Mouse (Mus musculus) forebrain, embryonic 10.5 days (tissue): ENCODE measurements around the gene Lrrc58. TPM values are rescaled to one million over a fixed set of nuclear protein-coding genes. Genes with fewer than 3 reads are reported as not detected.

Experiments
- DNase-seq: peaks from one replicate; pipeline ENCODE4 v3.0.0-alpha.2; 2017; ENCODE audit warnings: low spot score; ENCODE audit errors: extremely low spot score
- H3K27ac ChIP-seq: fragments of 300-500 bp; sonication (generic); 2 replicates; pipeline ENCODE4 v1.5.1; 2016; ENCODE audit warnings: mild to moderate bottlenecking
- H3K27me3 ChIP-seq: fragments of 300-500 bp; sonication (generic); 2 replicates; pipeline ENCODE4 v1.6.1; 2016; ENCODE audit warnings: mild to moderate bottlenecking; ENCODE audit not compliant: poor library complexity, severe bottlenecking
- H3K36me3 ChIP-seq: fragments of 300-500 bp; sonication (generic); replicated peaks from 2 replicates; pipeline ENCODE4 v1.6.1; 2016; ENCODE audit warnings: mild to moderate bottlenecking, moderate library complexity
- H3K4me1 ChIP-seq: fragments of 300-500 bp; sonication (generic); 2 replicates; pipeline ENCODE4 v1.6.1; 2016
- H3K4me3 ChIP-seq: fragments of 300-500 bp; sonication (generic); 2 replicates; pipeline ENCODE4 v1.5.1; 2016; ENCODE audit warnings: mild to moderate bottlenecking, moderate library complexity
- H3K9me3 ChIP-seq: fragments of 300-500 bp; sonication (generic); 2 replicates; pipeline ENCODE4 v1.6.1; 2016; ENCODE audit warnings: mild to moderate bottlenecking, moderate library complexity
- WGBS: fragments of 180-500 bp; shearing (Covaris S2); methylation state at CpG from one replicate; pipeline ENCODE4 v1.1.7; 2016; 5-methylcytosine and 5-hydroxymethylcytosine counted together
- polyA plus RNA-seq: library from polyadenylated mRNA; unstranded; fragments of >200 nt; fragmentation: Nextera tagmentation; extraction: Ambion mirVana; gene quantifications from 2 replicates; pipeline ENCODE4 v1.2.1, GENCODE M21; 2016

Gene Lrrc58
- polyA plus RNA-seq, 1 experiment from 2014 or later: 55.3 TPM

GRCm38 (mm10) chr16:37916138-37916817, 48.1 kb downstream of the Lrrc58 start, which contains the start of gene Gpr156:
Gene Gpr156, plus strand, starts transcription at chr16:37916496.
- Histone ChIP-seq H3K36me3 (no peaks in the 10 kb centered on the region), H3K4me1 (peaks cover 38% of the 10 kb centered on the region), H3K9me3 (no peaks in the 10 kb centered on the region), H3K27ac (peak within 1 kb of the TSS; percentile 82), H3K4me3 (peak within 1 kb of the TSS; percentile 62), H3K27me3 (peaks cover 40% of the 10 kb centered on the region)
- 2% methylated on average over 51 of the region's 53 CpGs for WGBS
- peak; percentile 59 for DNase-seq

- no peak for DNase-seq
- 13% methylated on average over 7 of the region's 7 CpGs for WGBS
- H3K4me1 ChIP-seq: peaks cover 38% of the 10 kb centered on the region
- peak overlapping the region; percentile 62 for H3K4me3 ChIP-seq
- H3K36me3 ChIP-seq: no peaks in the 10 kb centered on the region
- H3K9me3 ChIP-seq: no peaks in the 10 kb centered on the region
- peak overlapping the region; percentile 82; the same call in 1 of the 2 replicates for H3K27ac ChIP-seq
- H3K27me3 ChIP-seq: peaks cover 40% of the 10 kb centered on the region
Observed at GRCm38 (mm10) chr16:37916818-37917201, 48.6 kb downstream of the Lrrc58 start.

- H3K27ac ChIP-seq: no peak overlapping the region
- DNase-seq: no peak
- H3K27me3 ChIP-seq: peaks cover 40% of the 10 kb centered on the region
- H3K9me3 ChIP-seq: no peaks in the 10 kb centered on the region
- 87% methylated on average over 6 of the region's 6 CpGs for whole genome bisulfite sequencing
- H3K36me3 ChIP-seq: no peaks in the 10 kb centered on the region
- H3K4me3 ChIP-seq: no peak overlapping the region
- H3K4me1 ChIP-seq: peaks cover 38% of the 10 kb centered on the region
Observed at GRCm38 (mm10) chr16:37919000-37919399, 50.8 kb downstream of the Lrrc58 start.

- 69% methylated on average over 8 of the region's 8 CpGs for WGBS
- Histone ChIP-seq H3K27me3 (peaks cover 22% of the 10 kb centered on the region), H3K27ac (no peak overlapping the region), H3K4me3 (no peak overlapping the region), H3K36me3 (no peaks in the 10 kb centered on the region), H3K4me1 (peaks cover 27% of the 10 kb centered on the region), H3K9me3 (no peaks in the 10 kb centered on the region)
- no peak for DNase-seq
Observed at GRCm38 (mm10) chr16:37920842-37921409, 52.7 kb downstream of the Lrrc58 start.

DNA sequence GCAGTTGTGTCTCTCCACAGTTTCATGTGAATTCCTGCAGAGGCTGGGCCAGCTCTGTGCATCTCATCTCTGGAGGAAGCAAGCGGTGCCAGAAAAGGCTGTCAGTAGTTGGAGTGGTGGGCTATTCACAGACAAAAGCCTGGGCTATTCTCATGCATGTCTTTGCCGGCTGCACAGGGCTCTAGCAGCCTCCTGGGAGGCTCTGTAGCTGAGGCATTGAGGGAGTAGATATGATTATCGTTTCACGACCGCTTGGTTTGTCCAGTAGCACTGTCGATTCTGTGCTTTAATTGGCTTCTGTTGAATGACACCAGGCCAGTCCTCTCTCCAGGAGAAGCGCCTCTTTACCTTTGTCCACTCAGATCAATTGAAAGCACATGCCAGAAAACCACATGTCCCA, 57.9 kb downstream of the Lrrc58 start:
- peaks cover 41% of the 10 kb centered on the region for H3K4me1 ChIP-seq
- WGBS: 12% methylated on average over 7 of the region's 7 CpGs
- no peaks in the 10 kb centered on the region for H3K36me3 ChIP-seq
- no peak for DNase-seq
- peaks cover 4% of the 10 kb centered on the region; the same call in 1 of the 2 replicates for H3K9me3 ChIP-seq
- peak overlapping the region; percentile 7; the same call in 1 of the 2 replicates for H3K4me3 ChIP-seq
- H3K27me3 ChIP-seq: no peaks in the 10 kb centered on the region
- peak overlapping the region; percentile 72 for H3K27ac ChIP-seq

DNA sequence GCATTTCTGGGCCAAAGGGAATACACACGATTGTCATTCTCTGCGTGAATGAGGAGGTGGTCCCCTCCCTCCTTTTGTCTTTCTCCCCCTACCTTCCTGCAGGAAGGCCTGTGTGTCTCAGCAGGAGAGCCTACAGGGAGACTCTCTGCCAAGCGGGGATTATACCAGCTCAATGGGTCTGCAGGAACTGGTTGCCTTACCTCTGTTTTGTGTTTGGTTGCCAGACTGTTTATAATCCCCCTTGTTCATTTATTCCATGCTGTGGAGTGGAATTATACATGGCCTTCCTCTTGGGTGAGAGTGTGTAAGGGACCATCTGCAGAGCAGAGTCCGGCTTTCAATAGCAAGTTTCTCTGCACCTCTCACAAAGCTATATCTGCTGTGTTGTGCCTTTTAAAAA, 58.9 kb downstream of the Lrrc58 start:
- WGBS: 15% methylated on average over 4 of the region's 4 CpGs
- no peaks in the 10 kb centered on the region for H3K27me3 ChIP-seq
- no peak overlapping the region; the same call in 1 of the 2 replicates for H3K4me3 ChIP-seq
- peak overlapping the region; percentile 27; the same call in 1 of the 2 replicates for H3K27ac ChIP-seq
- DNase-seq: no peak
- peaks cover 40% of the 10 kb centered on the region for H3K4me1 ChIP-seq
- no peaks in the 10 kb centered on the region; the same call in 1 of the 2 replicates for H3K36me3 ChIP-seq
- H3K9me3 ChIP-seq: peaks cover 6% of the 10 kb centered on the region; the same call in 1 of the 2 replicates

DNA sequence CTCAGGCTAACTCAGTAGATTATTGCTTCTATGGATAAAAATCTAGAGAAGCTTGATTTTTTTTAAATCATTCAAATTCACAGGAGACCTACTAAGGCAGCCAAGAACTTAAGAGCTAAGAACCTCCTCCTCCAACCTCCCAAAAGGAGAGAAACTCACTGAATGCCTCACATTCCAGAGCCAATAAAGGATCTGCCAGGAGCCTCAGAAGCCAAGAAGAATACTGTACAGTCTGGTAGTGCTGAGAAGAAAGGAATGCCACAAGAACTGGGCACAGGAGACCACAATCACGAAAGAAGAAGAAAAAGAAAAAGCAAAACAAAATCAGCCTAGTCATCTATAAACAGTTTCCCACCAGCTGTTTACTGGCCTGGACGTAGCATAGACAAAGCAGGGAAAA, 60.8 kb downstream of the Lrrc58 start:
- Histone ChIP-seq H3K27me3 (no peaks in the 10 kb centered on the region), H3K9me3 (peaks cover 6% of the 10 kb centered on the region; the same call in 1 of the 2 replicates), H3K4me3 (no peak overlapping the region), H3K27ac (no peak overlapping the region), H3K4me1 (peaks cover 40% of the 10 kb centered on the region), H3K36me3 (no peaks in the 10 kb centered on the region; the same call in 1 of the 2 replicates)
- no peak for DNase-seq
- 62% methylated on average over 2 of the region's 2 CpGs for WGBS

DNA sequence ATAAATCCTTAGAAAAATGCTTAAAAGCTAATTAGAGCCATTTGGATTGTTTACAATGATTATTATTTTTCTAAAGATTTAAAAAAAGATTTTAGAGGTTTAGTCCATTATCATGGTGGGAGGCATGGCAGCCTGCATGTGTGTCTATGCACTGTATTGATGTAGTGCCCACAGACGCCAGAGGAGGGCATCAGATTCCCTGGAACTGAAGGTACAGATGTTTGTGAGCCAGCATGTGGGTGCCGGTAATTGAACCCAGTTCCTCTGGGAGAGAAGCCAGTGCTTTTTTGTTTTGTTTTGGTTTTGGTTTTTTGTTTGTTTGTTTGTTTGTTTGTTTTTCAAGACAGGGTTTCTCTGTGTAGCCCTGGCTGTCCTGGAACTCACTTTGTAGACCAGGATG, 61.4 kb downstream of the Lrrc58 start:
- no peaks in the 10 kb centered on the region for H3K27me3 ChIP-seq
- WGBS: 94% methylated on average over 2 of the region's 2 CpGs
- H3K9me3 ChIP-seq: peaks cover 6% of the 10 kb centered on the region; the same call in 1 of the 2 replicates
- DNase-seq: no peak
- H3K4me3 ChIP-seq: no peak overlapping the region
- H3K4me1 ChIP-seq: peaks cover 40% of the 10 kb centered on the region
- no peaks in the 10 kb centered on the region; the same call in 1 of the 2 replicates for H3K36me3 ChIP-seq
- no peak overlapping the region for H3K27ac ChIP-seq

- no peak for DNase-seq
- Histone ChIP-seq H3K9me3 (peaks cover 6% of the 10 kb centered on the region; the same call in 1 of the 2 replicates), H3K27ac (no peak overlapping the region), H3K4me1 (peaks cover 27% of the 10 kb centered on the region), H3K27me3 (peaks cover 4% of the 10 kb centered on the region; the same call in 1 of the 2 replicates), H3K36me3 (no peaks in the 10 kb centered on the region; the same call in 1 of the 2 replicates), H3K4me3 (no peak overlapping the region)
- WGBS: 83% methylated on average over 2 of the region's 2 CpGs
Observed at GRCm38 (mm10) chr16:37934932-37935331, 66.7 kb downstream of the Lrrc58 start.

DNA sequence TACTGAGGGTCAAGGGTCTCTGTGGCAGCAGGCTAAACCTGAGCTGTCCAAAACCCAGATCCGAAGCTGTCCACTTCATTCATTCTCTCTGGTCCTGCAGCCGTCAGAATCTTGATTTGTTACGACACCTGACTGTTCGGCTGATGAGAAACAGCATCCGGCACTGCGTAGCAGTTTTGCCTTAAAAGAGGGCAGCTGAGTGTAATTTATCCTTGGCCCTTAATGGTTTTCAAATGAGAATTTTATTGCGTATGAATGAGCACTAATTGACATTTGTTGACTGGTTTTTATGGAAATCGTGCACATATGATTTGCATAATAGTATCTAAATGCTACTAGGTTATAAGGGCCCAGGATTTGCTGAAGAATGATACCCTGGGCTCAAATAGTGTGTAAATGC, 69.1 kb downstream of the Lrrc58 start:
- 82% methylated on average over 8 of the region's 8 CpGs for WGBS
- peaks cover 4% of the 10 kb centered on the region; the same call in 1 of the 2 replicates for H3K27me3 ChIP-seq
- no peak overlapping the region for H3K27ac ChIP-seq
- DNase-seq: no peak
- no peaks in the 10 kb centered on the region for H3K9me3 ChIP-seq
- H3K36me3 ChIP-seq: no peaks in the 10 kb centered on the region
- H3K4me3 ChIP-seq: no peak overlapping the region
- peaks cover 31% of the 10 kb centered on the region for H3K4me1 ChIP-seq

Other genes starting within 250 kb of the Lrrc58 start
- 44.8 and 47.6 TPM in 2 replicates for gene Ndufb4, start 213.9 kb upstream of the Lrrc58 start, polyA plus RNA-seq
- 140 and 143 TPM in 2 replicates for gene Fstl1, start 91.5 kb upstream of the Lrrc58 start, polyA plus RNA-seq
- gene Gm36028, start 7.2 kb upstream of the Lrrc58 start, polyA plus RNA-seq: 0.33 and 0.42 TPM in 2 replicates
- gene Gpr156, start 48.1 kb downstream of the Lrrc58 start, polyA plus RNA-seq: 1.3 and 1.6 TPM in 2 replicates
- gene Gsk3b, start 220.6 kb downstream of the Lrrc58 start, polyA plus RNA-seq: 64.3 and 65.8 TPM in 2 replicates